ENCODE assay signal across 10 mouse cellular contexts in the genomic region with DNA sequence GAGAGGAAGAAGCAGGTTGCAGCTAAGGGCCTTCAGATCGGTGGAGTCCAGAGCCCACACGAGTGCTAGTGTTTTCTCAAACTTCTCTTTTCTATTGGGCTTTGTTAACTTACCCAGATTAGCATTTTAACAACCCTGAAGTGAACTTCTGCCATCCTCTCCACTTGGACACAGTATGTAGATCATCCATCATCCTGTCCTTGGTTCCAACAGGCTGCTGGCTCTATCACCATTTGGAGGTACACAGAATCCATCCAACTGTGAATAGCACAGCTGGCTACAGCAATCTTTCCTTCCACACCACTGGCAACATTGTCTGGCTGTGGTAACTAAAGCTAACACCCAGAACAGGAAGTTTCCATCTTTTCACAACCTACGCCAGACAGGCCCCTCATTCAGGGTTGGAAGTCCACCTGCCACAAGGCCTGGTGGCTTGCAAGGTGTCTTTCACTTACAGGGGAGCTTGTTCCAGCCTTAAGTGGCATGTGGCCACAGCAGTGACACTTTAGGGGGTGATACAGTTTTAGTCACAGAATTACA.
DNase-seq lines count a peak whose midpoint lies in the region; ATAC-seq lines count a peak whose summit lies in the region.
"Had no signal": no experiment of that assay in that cellular context is flagged by ENCODE, and none has a peak within 500 bp of the region (broad histone marks: within the 10 kb centered on the region; RNA-seq: fewer than 3 reads in every experiment).

No protein-coding gene starts in this region.

- 0 out of 2 replicates have a peak overlapping the region, but pooled peaks have one; percentile 25 for H3K27ac ChIP-seq in heart, embryonic 12.5 days (ENCODE audit: poor library complexity, severe bottlenecking)
- H3K27ac ChIP-seq in hindbrain, embryonic 10.5 days: no peak overlapping the region

- H3K27me3 ChIP-seq in heart, embryonic 12.5 days (replicated peaks): no peaks in the 10 kb centered on the region
- H3K27me3 ChIP-seq in hindbrain, embryonic 10.5 days (ENCODE audit: insufficient read depth, poor library complexity, severe bottlenecking): peaks cover 21% of the 10 kb centered on the region

- ATAC-seq in heart, embryonic 12.5 days (ENCODE audit: insufficient number of reproducible peaks, low FRiP score): no peak

- H3K4me2 ChIP-seq in heart, embryonic 12.5 days: peak overlapping the region; percentile 80

- no peak for DNase-seq in heart, postnatal 10 days
- peak; percentile 35 for DNase-seq in embryo, embryonic 11 days
- peak; percentile 29 for DNase-seq in hindbrain, embryonic 10.5 days (ENCODE audit: low spot score)
- peak; percentile 71 for DNase-seq in mesoderm, embryonic 11.5 days (ENCODE audit: low read depth, low spot score)
- DNase-seq in frontal cortex, adult 2 months (ENCODE audit: extremely low spot score in 1 of 2, low spot score in 1 of 2): no peak
- no peak for DNase-seq in left cerebral cortex, postnatal 4 days
- no peak for DNase-seq in kidney, adult 18-20 months
- DNase-seq: adrenal gland, adult 8-10 months; lung, adult 2 months had no signal

- H3K4me1 ChIP-seq in heart, embryonic 12.5 days (replicated peaks): peaks cover 71% of the 10 kb centered on the region
- H3K4me1 ChIP-seq in hindbrain, embryonic 10.5 days (replicated peaks): peaks cover 61% of the 10 kb centered on the region

- H3K4me3 ChIP-seq in heart, embryonic 12.5 days: peak overlapping the region; percentile 87
- H3K4me3 ChIP-seq in hindbrain, embryonic 10.5 days: peak overlapping the region; percentile 85

- H3K36me3 ChIP-seq in heart, embryonic 12.5 days: no peaks in the 10 kb centered on the region
- no peaks in the 10 kb centered on the region for H3K36me3 ChIP-seq in hindbrain, embryonic 10.5 days

- WGBS in heart, embryonic 12.5 days: 53% methylated on average over 3 of the region's 3 CpGs
- 57% methylated on average over 3 of the region's 3 CpGs for WGBS in hindbrain, embryonic 10.5 days

- H3K9ac ChIP-seq in heart, embryonic 12.5 days: peak overlapping the region; percentile 46; the same call in 1 of the 2 replicates

- intact Hi-C loops in heart, postnatal 10 days (cut with DNase I): loop anchor here (2.0 to 5.0 kb wide), 3 partner anchors 43 to 156 kb away; no protein-coding TSS in a partner anchor
- intact Hi-C loops in left cerebral cortex, postnatal 4 days (cut with DNase I): loop anchor here (5.0 kb wide), 2 partner anchors 314 to 511 kb away; no protein-coding TSS in a partner anchor

- no peaks in the 10 kb centered on the region for H3K9me3 ChIP-seq in heart, embryonic 12.5 days (replicated peaks)
- H3K9me3 ChIP-seq in hindbrain, embryonic 10.5 days: no peaks in the 10 kb centered on the region

Comparison
In these comparisons a context has a peak if more than half of its experiments do, and no peak if none do; other contexts are left out.
1. DNase-seq: peak in embryo, embryonic 11 days (single experiment), hindbrain, embryonic 10.5 days (single experiment) and mesoderm, embryonic 11.5 days (single experiment); none in heart, postnatal 10 days (0 of 2), frontal cortex, adult 2 months (0 of 2), left cerebral cortex, postnatal 4 days (single experiment) and kidney, adult 18-20 months (single experiment).